Mouse (Mus musculus) cerebellum, adult 2 months (tissue): ENCODE results near the gene Ugt1a6b. TPM values are rescaled to one million over a fixed set of nuclear protein-coding genes. Genes with fewer than 3 reads are reported as not detected.

Experiments used
- DNase-seq, 2 experiments: peaks; one replicate each; pipeline ENCODE4 v3.0.0; 2021
- H3K27ac ChIP-seq: fragments of 200-500 bp; 2 replicates; pipeline ENCODE4 v1.5.1; 2012; ENCODE audit warnings: low read length, control low read depth, inconsistent platforms; ENCODE audit not compliant: insufficient read depth
- H3K27me3 ChIP-seq: fragments of 200-500 bp; 2 replicates; pipeline ENCODE4 v1.6.1; 2012; ENCODE audit warnings: inconsistent platforms, mild to moderate bottlenecking, low read length, moderate library complexity; ENCODE audit not compliant: control insufficient read depth, insufficient read depth
- H3K4me1 ChIP-seq: fragments of 200-500 bp; 2 replicates; pipeline ENCODE4 v1.6.1; 2011; ENCODE audit warnings: low read length; ENCODE audit not compliant: control insufficient read depth, insufficient read depth
- H3K4me3 ChIP-seq: fragments of 200-500 bp; replicated peaks from 2 replicates; pipeline ENCODE3; 2011; ENCODE audit warnings: mild to moderate bottlenecking, low read depth, low read length, control low read depth; ENCODE audit not compliant: insufficient read depth
- CTCF ChIP-seq: fragments of 200-500 bp; IDR thresholded peaks from 2 replicates; pipeline ENCODE4 v1.5.1; 2011; ENCODE audit warnings: low read depth, mild to moderate bottlenecking, control low read depth, low read length, moderate library complexity, borderline replicate concordance; ENCODE audit not compliant: insufficient read depth
- POLR2A ChIP-seq: fragments of 200-500 bp; IDR thresholded peaks from 2 replicates; pipeline ENCODE4 v1.6.1; 2011; ENCODE audit warnings: low read length, control low read depth, borderline replicate concordance; ENCODE audit not compliant: insufficient read depth
- WGBS: fragments of 180-500 bp; shearing (Covaris S2); methylation state at CpG from one replicate; pipeline ENCODE4 v1.1.7; 2018; 5-methylcytosine and 5-hydroxymethylcytosine counted together
- polyA plus RNA-seq: library from polyadenylated mRNA; depleted of rRNA; stranded (reverse); fragments of >200 nt; gene quantifications from 2 replicates; pipeline ENCODE4 v1.2.3, GENCODE M21; 2012

The Ugt1a6b gene
- polyA plus RNA-seq, 1 experiment: not detected

DNA sequence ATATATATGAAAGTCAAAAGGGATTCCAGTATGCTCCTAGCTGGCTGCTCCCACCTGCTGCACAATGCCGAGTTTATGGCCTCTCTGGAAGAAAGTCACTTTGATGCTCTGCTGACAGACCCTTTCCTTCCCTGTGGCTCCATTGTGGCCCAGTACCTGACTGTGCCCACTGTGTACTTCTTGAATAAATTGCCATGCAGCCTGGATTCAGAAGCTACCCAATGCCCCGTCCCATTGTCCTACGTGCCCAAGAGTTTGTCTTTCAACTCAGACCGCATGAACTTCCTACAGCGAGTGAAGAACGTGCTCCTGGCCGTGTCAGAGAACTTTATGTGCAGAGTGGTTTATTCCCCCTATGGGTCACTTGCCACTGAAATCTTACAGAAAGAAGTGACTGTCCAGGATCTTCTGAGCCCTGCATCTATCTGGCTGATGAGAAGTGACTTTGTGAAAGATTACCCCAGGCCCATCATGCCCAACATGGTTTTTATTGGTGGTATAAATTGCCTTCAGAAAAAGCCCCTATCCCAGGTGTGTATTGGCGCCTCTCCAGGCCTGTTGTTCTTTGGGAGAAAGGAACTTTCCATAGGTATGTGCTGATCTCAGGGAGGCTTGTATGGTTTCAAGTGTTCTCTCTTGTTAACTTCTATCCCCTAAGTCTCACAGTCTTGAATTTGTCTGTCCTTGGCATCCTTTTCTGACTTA, 109.4 kb downstream of the Ugt1a6b start:
- Histone ChIP-seq H3K27me3 (no peaks in the 10 kb centered on the region; the same call in 1 of the 2 replicates), H3K4me3 (no peak overlapping the region), H3K4me1 (no peaks in the 10 kb centered on the region), H3K27ac (no peak overlapping the region)
- TF ChIP-seq POLR2A (no peak), CTCF (no peak)
- no peak for DNase-seq
- WGBS: 58% methylated on average over 8 of the region's 8 CpGs

DNA sequence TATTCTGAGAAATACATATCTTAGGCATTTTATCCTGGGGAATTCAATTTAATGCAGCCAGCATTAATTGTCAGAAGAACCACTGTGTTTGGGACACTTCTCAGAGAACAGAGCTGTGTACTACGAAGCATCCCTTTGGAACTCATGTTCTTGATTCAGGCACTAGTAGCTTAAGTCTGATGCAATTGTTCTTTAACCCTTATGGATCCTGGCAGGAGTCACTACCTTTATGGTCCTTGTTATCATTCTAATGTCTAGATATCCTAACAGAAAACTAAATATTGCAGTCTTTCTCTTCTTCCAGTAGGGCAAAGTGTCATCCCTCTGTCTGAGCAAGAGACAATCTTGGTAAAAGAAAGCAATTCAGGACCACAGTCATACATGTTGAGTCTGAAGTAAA, 110.0 kb downstream of the Ugt1a6b start:
- Histone ChIP-seq H3K27me3 (no peaks in the 10 kb centered on the region; the same call in 1 of the 2 replicates), H3K4me3 (no peak overlapping the region), H3K4me1 (no peaks in the 10 kb centered on the region), H3K27ac (no peak overlapping the region)
- TF ChIP-seq POLR2A (no peak), CTCF (no peak)
- no peak for DNase-seq
- WGBS: 73% methylated on average over 1 of the region's 1 CpGs

DNA sequence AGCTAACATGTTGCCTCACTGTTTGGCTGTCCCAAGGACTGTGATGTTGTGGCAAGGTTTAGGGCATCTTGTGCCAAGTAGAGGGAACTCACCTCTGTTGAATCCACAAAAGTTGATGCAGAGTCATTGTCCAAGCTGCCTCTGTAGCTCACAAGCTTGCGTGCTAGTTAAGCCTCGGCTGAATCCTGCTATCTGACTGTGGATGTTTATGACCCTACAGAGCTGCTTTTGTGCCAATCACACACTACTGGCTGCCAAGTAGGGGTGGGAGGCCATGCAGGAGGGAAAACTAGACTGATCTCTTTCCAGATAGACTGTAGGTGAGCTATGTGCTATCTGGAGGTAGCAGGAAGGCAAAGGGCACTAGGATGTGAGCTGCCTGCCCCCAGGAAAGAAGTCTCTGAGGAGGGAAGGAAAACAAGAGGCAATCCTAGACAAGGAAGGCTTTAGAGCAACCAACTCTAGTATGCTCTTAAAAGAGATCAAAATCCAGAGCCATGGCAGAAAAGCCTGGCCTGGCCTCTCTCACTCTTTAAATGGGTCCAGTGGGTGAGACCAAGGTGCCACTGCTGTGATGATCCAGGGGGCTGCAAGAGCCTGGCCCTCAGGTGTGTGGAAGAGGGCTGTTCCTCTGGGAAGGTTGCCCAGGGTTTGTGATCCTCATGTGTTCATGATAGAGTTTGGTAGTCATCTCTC, 110.9 kb downstream of the Ugt1a6b start:
- no peak; the same call in 1 of the 2 replicates for TF ChIP-seq CTCF
- no peak for TF ChIP-seq POLR2A
- Histone ChIP-seq H3K4me3 (no peak overlapping the region), H3K4me1 (no peaks in the 10 kb centered on the region), H3K27me3 (no peaks in the 10 kb centered on the region; the same call in 1 of the 2 replicates), H3K27ac (no peak overlapping the region)
- DNase-seq: no peak
- 65% methylated on average over 2 of the region's 2 CpGs for WGBS

DNA sequence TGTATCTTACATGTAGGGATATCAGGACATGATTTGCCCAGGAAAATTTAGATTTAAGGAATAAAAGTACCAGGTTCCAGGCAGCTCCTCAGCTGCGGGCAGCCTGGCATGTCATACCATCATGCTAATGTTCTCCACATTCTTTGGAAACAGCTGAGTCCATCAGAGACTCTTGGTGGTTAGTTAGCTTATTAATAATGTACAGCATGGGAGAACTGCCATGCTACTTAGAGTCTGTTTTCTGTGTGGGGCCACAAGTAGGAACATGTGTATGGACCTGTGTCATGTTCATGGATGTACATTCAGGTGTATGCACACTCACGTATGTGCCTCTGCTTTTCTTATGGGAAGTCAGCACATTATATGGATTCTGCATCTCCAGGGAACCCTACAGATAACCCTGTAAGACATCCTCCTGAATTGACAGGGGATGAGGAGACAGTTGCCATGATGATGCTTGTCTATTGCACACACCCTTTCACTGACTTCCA, 111.5 kb downstream of the Ugt1a6b start:
- H3K27ac ChIP-seq: no peak overlapping the region
- TF ChIP-seq POLR2A: no peak
- no peak for TF ChIP-seq CTCF
- no peaks in the 10 kb centered on the region; the same call in 1 of the 2 replicates for H3K27me3 ChIP-seq
- no peaks in the 10 kb centered on the region for H3K4me1 ChIP-seq
- no peak overlapping the region for H3K4me3 ChIP-seq
- DNase-seq: no peak
- 77% methylated on average over 2 of the region's 2 CpGs for WGBS

DNA sequence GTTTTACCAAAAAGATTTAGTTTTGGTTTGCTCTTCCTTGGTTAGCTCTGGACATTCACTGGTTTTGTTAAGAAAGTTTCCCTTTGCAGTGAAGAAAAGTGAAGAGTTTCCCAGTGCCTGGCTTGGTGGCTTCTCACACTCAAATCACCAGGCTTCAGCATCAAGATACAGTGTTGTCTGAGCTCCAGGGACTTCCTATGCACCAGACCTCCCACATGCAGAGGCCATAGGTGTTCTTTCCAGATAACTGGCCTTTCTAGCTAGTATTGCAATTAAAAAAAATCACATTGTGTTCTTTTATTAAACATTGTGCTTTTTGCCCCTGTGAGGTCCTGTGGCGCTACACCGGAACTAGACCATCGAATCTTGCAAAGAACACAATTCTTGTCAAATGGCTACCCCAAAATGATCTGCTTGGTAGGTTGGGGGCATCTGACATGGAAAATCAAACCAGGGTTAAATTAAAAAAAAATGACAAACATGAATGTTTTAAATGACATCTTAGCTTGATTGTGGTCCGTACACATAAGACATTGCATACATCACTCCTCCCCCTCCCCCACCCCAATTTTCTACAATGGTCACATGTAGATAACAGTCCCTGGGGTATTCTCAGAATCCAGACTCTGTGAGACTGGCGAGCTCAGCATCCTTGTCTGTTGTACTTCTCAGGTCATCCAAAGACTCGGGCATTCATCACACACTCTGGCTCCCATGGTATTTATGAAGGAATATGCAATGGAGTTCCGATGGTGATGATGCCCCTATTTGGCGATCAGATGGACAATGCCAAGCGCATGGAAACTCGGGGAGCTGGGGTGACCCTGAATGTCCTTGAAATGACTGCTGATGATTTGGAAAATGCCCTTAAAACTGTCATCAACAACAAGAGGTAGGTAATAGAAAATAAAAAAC, 112.7 kb downstream of the Ugt1a6b start:
- no peak for DNase-seq
- Histone ChIP-seq H3K4me3 (no peak overlapping the region), H3K27me3 (no peaks in the 10 kb centered on the region; the same call in 1 of the 2 replicates), H3K27ac (no peak overlapping the region), H3K4me1 (no peaks in the 10 kb centered on the region)
- no peak for TF ChIP-seq POLR2A
- no peak for TF ChIP-seq CTCF
- WGBS: 68% methylated on average over 10 of the region's 10 CpGs

DNA sequence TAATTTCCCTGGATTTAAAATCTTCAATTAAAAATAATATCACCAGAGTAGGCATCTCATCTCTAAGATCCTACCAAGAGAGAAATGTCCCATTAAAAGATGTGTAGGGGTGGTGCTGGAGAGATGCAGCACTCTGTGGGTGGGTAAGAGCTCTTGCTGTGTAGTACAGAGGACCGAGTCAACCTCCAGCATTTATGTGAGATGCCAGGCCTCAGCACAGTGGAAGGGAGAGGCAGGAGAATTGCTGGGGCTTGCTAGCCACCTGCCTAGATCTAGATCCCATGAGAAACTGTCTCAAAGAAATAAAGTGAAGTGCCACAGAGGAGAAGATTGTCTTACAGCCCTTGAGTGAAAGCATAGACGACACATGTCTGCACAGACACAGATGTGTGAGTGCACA, 113.5 kb downstream of the Ugt1a6b start:
- TF ChIP-seq CTCF (no peak), POLR2A (no peak)
- Histone ChIP-seq H3K27me3 (no peaks in the 10 kb centered on the region; the same call in 1 of the 2 replicates), H3K4me3 (no peak overlapping the region), H3K4me1 (no peaks in the 10 kb centered on the region), H3K27ac (no peak overlapping the region)
- 49% methylated on average over 2 of the region's 2 CpGs for WGBS
- DNase-seq: no peak

DNA sequence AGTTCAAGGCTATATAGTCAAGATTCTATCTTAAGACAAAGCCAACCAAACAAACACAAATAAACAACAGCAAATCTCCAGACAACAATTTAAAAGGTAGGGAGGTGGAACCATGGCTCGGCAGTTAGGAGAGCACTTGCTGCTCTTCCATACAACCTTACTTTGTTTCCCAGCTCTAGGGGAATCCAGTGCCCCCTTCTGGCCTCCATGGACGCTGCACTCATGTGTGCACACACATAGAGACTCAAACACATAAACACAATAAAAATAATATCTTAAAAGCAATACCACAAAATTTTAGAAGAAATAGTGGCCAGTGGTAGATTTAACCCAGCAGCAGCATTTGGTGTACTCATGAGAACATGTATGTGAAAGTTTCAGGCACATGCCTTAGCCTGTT, 114.1 kb downstream of the Ugt1a6b start:
- TF ChIP-seq CTCF (no peak), POLR2A (no peak)
- Histone ChIP-seq H3K4me1 (no peaks in the 10 kb centered on the region), H3K4me3 (no peak overlapping the region), H3K27ac (no peak overlapping the region), H3K27me3 (no peaks in the 10 kb centered on the region; the same call in 1 of the 2 replicates)
- WGBS: 54% methylated on average over 2 of the region's 2 CpGs
- DNase-seq: no peak
